Mouse (Mus musculus): ENCODE measurements around the gene Tsen15. TPM values are rescaled to one million over a fixed set of nuclear protein-coding genes. Genes with fewer than 3 reads are reported as not detected.
"Not testable (repeated sequence)": the region's sequence is repeated elsewhere in the genome, so short reads cannot be mapped to it uniquely, and the experiment has no call there.

Gene Tsen15
- polyA plus RNA-seq, 1 experiment from 2014 or later = 18.3 TPM

DNA sequence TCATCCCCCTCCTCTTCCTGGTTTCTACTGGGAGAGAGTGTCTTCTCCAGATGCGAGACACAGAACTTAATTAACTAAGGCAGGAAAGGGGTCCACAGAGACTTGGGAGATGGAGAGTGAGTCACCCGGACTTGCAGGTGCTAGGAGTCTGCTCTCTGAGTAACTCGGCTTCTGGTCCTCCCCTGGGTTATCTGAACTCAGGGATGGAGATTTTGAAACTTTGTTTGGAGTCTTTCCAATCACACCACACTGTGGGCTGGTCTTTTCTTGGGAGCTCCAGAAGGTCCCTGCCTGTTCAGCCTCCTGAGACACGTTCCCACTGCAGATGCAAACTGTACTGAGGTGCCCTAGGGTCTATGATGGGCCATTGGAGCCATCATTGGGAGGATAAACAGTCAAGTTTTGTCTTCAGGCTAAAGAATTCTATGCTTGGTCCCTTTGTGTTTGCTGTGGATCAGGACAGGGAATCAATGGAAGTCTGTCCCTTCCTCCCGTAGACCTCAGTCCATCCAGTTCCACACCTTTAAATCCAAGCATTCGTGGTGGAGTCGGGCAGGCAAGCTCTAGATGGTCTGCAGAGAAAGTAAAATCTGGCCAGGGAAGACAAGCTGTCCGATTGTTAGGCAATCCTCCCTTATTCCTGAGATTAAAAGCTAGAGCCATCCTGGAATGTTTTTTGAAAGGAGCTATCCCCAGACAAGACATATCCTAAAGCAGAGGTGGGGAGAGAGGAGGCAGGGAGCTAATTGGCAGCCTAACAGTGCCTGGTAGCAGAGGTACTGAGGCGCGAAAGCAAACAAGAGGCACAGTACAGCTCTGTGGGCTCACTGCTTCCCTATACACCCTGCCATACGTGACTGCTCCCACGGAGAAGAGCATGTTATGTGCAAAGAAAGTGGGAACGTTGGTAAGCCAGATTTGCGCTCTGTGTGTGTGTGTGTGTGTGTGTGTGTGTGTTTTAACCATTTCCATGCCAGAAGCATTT is 14.4 kb upstream of the Tsen15 start:
- Histone ChIP-seq H3K79me2 (ENCODE audit: inconsistent target) (no peaks in the 10 kb centered on the region), H3K4me3 (ENCODE audit: inconsistent target) (no peak overlapping the region), H3K27ac (no peak overlapping the region), H3K36me3 (ENCODE audit: inconsistent target) (no peaks in the 10 kb centered on the region)
- WGBS (ENCODE audit: missing documents) = 36% methylated on average over 14 of the region's 14 CpGs

DNA sequence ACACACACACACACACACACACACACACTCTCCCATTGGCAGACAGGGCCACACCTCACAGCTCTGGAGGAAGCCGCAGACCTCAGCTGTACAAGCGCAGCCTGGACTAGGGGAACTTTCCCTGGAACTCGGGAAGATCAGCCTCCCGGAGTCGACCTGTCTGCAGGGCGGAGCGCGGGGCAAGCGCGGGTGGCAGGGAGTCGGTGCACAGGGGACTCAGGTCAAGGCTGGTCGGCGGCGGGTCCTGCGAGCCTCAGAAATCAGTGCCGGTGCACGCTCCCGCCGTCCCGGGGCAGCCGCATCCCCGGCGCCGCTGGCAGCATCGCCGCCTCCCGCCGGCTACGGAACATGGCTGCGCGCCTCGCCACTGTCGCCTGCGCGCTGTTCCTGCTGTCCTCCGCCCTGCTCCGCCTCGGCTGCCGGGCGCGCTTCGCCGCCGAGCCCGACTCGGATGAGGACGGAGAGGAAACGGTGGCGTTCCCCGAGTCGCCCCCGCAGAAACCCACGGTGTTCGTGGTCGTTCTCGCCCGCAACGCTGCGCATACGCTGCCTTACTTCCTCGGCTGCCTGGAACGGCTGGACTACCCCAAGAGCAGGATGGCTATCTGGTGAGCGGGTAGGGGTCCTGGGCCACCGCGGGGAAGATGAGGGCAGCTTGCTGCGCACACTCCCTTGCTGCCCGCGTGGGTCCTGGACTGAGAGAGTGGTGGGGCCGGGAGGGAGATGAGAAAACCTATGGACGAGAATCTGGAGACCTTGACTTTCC is 13.5 kb upstream of the Tsen15 start, which contains the start of gene Colgalt2:
TSS of gene Colgalt2 (plus strand) at position 41 of the 766 bp plus-strand sequence.
- Histone ChIP-seq H3K79me2 (ENCODE audit: inconsistent target) (no peaks in the 10 kb centered on the region), H3K4me3 (ENCODE audit: inconsistent target) (no peak within 1 kb of the TSS), H3K27ac (no peak within 1 kb of the TSS), H3K36me3 (ENCODE audit: inconsistent target) (no peaks in the 10 kb centered on the region)
- 2% methylated on average over 60 of the region's 70 CpGs for WGBS (ENCODE audit: missing documents)

DNA sequence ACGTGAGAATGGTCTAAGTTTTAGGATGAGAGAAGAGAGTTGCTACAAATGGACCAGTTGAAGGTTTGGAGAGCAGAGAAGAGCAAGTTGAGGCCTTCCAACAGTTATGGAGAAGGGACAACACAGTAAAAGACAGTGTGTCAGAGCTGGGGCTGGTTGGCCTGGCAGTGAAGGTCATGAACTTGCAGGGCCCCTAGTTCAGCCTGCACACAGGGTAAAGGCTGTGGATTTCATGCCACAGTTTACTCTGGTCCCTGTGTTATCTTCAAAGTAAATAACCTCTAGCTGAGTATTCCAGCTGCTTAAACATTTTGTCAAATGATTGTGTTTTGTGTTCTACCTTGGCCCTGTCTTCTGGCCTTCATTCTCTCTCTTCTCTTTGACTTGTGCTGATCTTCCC is 12.2 kb upstream of the Tsen15 start:
- Histone ChIP-seq H3K27ac (no peak overlapping the region), H3K79me2 (ENCODE audit: inconsistent target) (no peaks in the 10 kb centered on the region), H3K36me3 (ENCODE audit: inconsistent target) (no peaks in the 10 kb centered on the region), H3K4me3 (ENCODE audit: inconsistent target) (no peak overlapping the region)
- 93% methylated on average over 1 of the region's 1 CpGs for WGBS (ENCODE audit: missing documents)

DNA sequence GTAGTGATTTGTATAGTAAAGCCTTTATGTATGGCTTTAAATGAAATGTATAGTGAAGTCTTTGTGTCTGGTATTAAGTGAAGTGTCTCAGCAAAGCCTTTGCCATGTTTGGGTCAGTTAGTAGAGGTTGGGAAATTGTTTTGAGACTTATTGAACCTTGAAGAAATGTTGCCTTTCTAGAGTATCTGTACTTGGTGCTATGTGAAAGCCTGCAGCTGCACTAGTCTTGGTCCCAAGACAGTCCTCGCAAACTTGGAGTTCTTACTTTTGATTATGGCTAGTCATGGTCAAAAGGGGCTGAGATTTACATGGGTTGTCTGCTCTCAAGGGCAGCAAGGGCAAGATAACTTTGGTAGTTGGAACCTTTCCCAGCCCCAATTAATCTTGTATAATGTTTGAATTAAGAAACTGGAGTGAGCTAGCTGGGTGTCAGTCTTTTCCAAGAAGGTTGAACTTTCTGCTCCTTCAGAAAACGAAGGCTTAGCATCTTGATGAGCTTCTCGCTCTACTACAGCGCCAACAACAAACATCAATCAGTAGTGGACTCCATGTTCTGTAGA is 8.5 kb upstream of the Tsen15 start:
- H3K79me2 ChIP-seq (ENCODE audit: inconsistent target) = no peaks in the 10 kb centered on the region
- H3K27ac ChIP-seq = no peak overlapping the region
- WGBS (ENCODE audit: missing documents) = 93% methylated on average over 4 of the region's 4 CpGs
- H3K36me3 ChIP-seq (ENCODE audit: inconsistent target) = no peaks in the 10 kb centered on the region
- H3K4me3 ChIP-seq (ENCODE audit: inconsistent target) = no peak overlapping the region

DNA sequence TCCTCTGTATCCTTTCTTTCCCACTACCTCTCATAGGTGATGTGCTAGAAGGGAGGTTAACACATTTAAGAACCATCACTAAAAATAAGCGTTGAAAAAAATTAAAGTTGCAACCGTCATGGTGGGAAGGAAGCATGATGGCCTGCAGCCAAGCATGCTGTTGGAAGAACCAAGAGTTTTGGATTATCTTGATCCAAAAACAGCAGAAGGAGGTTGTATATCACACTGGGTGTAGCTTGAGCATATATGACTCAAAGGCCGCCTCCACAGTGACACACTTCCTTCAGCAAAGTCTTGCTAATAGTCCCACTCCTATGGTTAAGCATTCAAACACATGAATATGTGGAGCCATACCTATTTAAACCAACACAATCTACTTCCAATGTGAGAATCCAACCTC is 7.6 kb upstream of the Tsen15 start:
- WGBS (ENCODE audit: missing documents) = 83% methylated on average over 3 of the region's 3 CpGs
- Histone ChIP-seq H3K36me3 (ENCODE audit: inconsistent target) (no peaks in the 10 kb centered on the region), H3K79me2 (ENCODE audit: inconsistent target) (no peaks in the 10 kb centered on the region), H3K27ac (no peak overlapping the region), H3K4me3 (ENCODE audit: inconsistent target) (no peak overlapping the region)

DNA sequence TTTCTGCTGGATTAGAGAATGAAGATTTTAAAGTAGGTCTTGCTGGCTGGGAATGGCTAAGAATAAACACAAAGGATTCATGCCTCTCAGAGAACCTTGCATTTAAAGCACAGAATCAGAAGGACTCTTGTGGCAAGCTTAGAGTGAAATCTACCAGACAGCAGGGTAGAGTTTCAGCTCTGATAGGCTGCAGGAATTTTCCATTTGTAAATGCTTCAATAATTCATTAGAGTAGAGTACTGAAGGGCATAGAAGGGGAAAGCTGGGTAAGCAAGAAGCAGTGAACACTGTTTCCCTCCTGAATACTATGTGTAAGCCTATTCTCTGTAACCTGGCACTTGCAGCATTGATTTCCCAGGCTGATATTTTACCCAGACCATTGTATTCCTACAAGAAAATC is 2.8 kb upstream of the Tsen15 start:
- H3K36me3 ChIP-seq (ENCODE audit: inconsistent target) = no peaks in the 10 kb centered on the region
- no peak overlapping the region for H3K4me3 ChIP-seq (ENCODE audit: inconsistent target)
- H3K27ac ChIP-seq = no peak overlapping the region
- H3K79me2 ChIP-seq (ENCODE audit: inconsistent target) = peaks cover 11% of the 10 kb centered on the region; the same call in 1 of the 2 replicates

DNA sequence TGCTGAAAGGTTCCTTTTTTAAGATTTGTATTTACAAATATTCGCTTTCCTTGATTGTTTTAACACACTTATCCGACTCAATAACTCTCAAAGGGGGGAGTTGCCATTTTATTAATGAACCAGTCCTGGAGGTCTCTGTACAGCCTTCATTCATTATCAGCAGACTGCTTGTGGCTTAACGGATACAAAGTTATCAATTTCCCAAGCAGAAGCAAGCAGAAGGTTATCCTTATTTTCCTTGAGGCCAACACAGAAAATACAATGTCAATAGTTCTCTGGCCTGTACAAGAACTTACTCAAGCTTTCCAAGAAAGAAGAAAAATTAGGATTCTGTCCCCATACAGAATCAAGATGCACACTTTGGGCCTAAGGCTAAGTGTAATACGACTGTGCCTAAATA is 795 bp downstream of the Tsen15 start:
- H3K27ac ChIP-seq = not testable (repeated sequence)
- H3K4me3 ChIP-seq (ENCODE audit: inconsistent target) = peak overlapping the region; percentile 53
- H3K36me3 ChIP-seq (ENCODE audit: inconsistent target) = peaks cover 11% of the 10 kb centered on the region; the same call in 1 of the 2 replicates
- H3K79me2 ChIP-seq (ENCODE audit: inconsistent target) = peaks cover 14% of the 10 kb centered on the region; the same call in 1 of the 2 replicates
- WGBS (ENCODE audit: missing documents) = 51% methylated on average over 2 of the region's 4 CpGs

DNA sequence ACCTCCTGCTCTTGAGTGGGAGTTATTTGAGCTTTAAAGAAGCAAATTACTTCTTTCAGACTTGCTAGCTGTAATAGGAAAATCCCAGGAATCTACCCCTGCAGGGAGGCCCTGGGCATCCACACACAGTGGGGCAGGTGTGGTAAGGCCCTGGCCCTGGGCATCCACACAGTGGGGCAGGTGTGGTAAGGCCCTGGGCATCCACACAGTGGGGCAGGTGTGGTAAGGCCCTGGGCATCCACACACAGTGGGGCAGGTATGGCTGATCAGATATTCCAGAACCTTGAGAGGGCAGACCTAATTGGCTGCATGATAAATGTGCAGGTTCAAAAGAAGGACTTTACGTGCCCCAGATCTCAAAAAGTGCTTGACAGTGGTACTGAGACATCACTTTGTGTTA is 1.9 kb downstream of the Tsen15 start:
- no peak overlapping the region for H3K4me3 ChIP-seq (ENCODE audit: inconsistent target)
- H3K27ac ChIP-seq = no peak overlapping the region
- peaks cover 14% of the 10 kb centered on the region; the same call in 1 of the 2 replicates for H3K79me2 ChIP-seq (ENCODE audit: inconsistent target)
- peaks cover 11% of the 10 kb centered on the region; the same call in 1 of the 2 replicates for H3K36me3 ChIP-seq (ENCODE audit: inconsistent target)
- WGBS (ENCODE audit: missing documents) = 90% methylated on average over 1 of the region's 1 CpGs

DNA sequence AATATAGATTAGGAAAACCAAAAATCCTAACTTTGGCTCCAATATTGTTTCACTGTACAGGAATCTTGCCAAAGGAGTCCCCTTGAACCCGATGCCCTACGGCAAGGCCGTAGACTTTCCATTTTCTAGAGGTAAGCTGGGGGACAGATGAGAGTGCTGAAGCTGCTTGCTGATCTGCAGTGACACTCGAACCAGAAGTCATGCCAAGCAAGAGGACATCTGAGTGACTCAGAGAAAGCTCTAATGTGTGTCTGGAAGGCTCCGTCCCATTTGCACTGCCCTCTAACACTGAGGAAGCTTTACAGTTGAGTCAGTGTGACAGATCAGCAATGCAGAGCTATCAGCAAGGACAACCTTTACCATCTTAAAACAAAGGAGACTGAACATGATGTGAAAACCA is 8.2 kb downstream of the Tsen15 start:
- H3K36me3 ChIP-seq (ENCODE audit: inconsistent target) = peaks cover 11% of the 10 kb centered on the region; the same call in 1 of the 2 replicates

DNA sequence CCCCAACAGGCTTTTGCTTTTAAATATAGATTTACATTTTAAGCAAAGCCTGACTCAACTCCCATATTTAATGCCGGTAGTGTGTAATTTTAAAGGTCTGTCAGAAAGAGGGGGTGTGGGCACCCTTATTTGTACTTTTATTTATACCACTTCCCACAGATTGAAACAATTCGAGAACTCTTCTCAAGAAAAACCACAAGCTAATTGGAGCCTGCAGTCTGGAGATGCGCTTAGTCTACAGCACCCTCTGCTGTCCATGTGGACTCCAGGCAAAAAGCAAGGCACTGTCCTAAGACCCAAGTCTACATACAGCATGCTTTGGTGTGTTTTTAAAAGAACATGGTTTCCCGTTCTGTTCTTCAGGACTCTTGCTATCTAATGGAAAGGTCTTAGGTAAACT is 17.3 kb downstream of the Tsen15 start:
- Histone ChIP-seq H3K79me2 (ENCODE audit: inconsistent target) (no peaks in the 10 kb centered on the region), H3K27ac (no peak overlapping the region), H3K4me3 (ENCODE audit: inconsistent target) (no peak overlapping the region), H3K36me3 (ENCODE audit: inconsistent target) (0 out of 2 replicates have a peak, but pooled peaks cover 10% of the 10 kb centered on the region)
- WGBS (ENCODE audit: missing documents) = 7% methylated on average over 4 of the region's 4 CpGs

More for the DNA sequence above, 8.2 kb downstream of the Tsen15 start:
- Histone ChIP-seq H3K79me2 (ENCODE audit: inconsistent target) (no peaks in the 10 kb centered on the region), H3K27ac (no peak overlapping the region), H3K4me3 (ENCODE audit: inconsistent target) (no peak overlapping the region)
- 95% methylated on average over 5 of the region's 5 CpGs for WGBS (ENCODE audit: missing documents)

DNA sequence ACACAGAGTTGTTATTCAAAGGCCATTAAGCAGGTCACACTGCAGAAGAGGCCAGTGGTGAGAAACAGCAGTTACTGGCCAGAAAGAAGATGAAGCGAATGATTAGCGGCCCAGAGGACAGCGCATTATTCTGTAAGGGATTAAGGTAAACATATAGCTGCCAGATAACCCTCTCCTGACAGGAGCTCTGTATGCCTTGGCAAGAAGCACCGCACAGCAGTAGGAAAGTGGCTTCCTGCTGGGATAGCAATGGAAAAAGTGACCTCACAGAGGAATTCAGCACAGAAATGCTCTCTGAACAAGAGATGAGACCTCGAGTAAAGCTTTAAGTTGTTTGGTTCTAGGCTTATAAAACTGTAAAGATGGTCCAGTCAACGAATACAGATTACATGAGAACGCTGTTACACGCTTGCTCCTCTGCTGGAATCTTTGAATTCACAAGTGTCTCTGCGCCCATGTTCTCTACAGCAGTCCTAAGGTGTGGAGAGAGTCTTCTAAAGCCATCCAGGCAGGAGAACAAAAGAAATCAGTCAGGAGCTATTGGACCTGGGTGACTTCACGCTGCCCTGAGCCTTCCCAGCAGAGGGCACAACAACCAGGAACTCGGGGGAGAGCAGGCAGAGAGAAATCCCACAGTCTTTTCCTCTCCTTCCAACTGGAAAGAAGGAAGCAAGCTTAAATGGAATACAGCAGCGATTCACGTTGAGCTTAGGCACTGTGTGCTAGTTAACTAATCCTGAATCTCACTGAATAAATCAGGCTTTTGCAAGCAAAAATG is 18.0 kb downstream of the Tsen15 start:
- 88% methylated on average over 13 of the region's 13 CpGs for WGBS (ENCODE audit: missing documents)
- H3K36me3 ChIP-seq (ENCODE audit: inconsistent target) = 0 out of 2 replicates have a peak, but pooled peaks cover 10% of the 10 kb centered on the region

DNA sequence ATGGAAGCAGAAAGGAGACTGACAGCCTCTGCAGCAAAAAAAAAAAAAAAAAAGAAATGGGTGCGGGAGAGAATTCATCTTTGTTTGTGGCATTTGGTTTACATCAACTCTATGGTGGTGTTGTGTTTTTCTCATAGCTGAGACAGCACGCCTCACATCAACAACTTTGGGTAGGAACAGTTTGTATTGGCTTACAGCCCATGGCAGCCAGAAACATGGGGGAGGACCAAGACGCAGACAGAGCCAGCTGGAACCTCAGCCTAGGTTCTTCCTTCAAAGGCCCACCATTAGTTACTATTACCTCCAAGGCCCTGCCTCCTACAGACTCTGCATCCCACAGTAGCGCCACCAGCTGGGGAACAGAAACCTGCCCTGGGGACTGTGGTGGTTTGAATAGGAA is 29.8 kb downstream of the Tsen15 start:
- no peak overlapping the region for H3K4me3 ChIP-seq (ENCODE audit: inconsistent target)
- 92% methylated on average over 4 of the region's 4 CpGs for WGBS (ENCODE audit: missing documents)

More for the DNA sequence above, 18.0 kb downstream of the Tsen15 start:
- Histone ChIP-seq H3K27ac (no peak overlapping the region), H3K4me3 (ENCODE audit: inconsistent target) (no peak overlapping the region), H3K79me2 (ENCODE audit: inconsistent target) (no peaks in the 10 kb centered on the region)

DNA sequence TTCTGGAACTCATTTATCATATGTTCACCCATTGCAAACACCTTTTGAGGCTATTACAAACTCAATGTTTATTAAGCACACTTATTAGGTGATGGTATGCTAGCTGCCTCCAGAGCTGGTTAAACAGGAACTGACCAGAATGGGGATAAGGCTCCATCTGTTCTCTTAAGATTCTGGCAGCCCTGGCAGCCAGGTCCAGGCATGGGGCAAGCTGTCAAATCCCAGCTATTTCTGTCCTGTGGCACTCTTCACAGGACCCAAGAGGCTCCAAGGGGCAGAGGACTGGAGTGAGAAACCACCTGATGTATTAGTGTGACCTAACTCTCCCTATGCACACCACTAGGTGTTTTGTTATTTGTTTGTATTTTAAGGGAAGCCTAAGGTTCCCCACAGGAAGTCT is 38.5 kb downstream of the Tsen15 start:
- Histone ChIP-seq H3K36me3 (ENCODE audit: inconsistent target) (no peaks in the 10 kb centered on the region), H3K27ac (no peak overlapping the region), H3K4me3 (ENCODE audit: inconsistent target) (no peak overlapping the region), H3K79me2 (ENCODE audit: inconsistent target) (no peaks in the 10 kb centered on the region)

More for the DNA sequence above, 29.8 kb downstream of the Tsen15 start:
- no peaks in the 10 kb centered on the region for H3K79me2 ChIP-seq (ENCODE audit: inconsistent target)
- no peaks in the 10 kb centered on the region for H3K36me3 ChIP-seq (ENCODE audit: inconsistent target)
- no peak overlapping the region for H3K27ac ChIP-seq

DNA sequence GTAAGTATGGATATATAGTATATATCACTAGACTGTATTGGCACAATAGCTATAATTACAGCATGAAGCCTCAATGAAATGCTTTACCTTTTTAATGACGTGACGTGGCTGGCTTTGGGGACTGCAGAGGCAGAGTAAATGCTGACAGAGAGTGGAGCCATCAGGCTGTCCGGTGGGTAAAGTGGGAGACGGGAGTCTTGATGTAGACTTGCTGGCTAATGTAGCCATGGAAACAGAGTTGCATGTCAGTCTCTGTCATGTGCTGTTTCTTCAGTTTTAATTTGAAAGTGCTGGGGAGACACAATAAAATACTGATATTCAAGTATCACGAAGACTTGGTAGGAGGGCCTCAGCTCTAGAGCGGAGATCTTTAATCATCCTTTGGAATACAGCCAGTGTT is 62.5 kb downstream of the Tsen15 start:
- H3K27ac ChIP-seq = no peak overlapping the region

More for the DNA sequence above, 62.5 kb downstream of the Tsen15 start:
- Histone ChIP-seq H3K36me3 (ENCODE audit: inconsistent target) (no peaks in the 10 kb centered on the region), H3K79me2 (ENCODE audit: inconsistent target) (no peaks in the 10 kb centered on the region), H3K4me3 (ENCODE audit: inconsistent target) (no peak overlapping the region)
- 92% methylated on average over 6 of the region's 6 CpGs for WGBS (ENCODE audit: missing documents)

Data from macrophage (primary cell).